Mouse (Mus musculus) brain, embryonic 14.5 days (tissue): ENCODE results near the gene 4930544D05Rik.
"Not testable (repeated sequence)": the region's sequence is repeated elsewhere in the genome, so short reads cannot be mapped to it uniquely, and the experiment has no call there.

Experiments
- CTCF ChIP-seq: fragments of 200-500 bp; IDR thresholded peaks from 2 replicates; pipeline ENCODE4 v1.5.1; 2012; ENCODE audit warnings: inconsistent platforms, mild to moderate bottlenecking, moderate library complexity, borderline replicate concordance; ENCODE audit not compliant: insufficient read depth, insufficient read length; ENCODE audit errors: extremely low read depth
- POLR2A ChIP-seq: fragments of 200-500 bp; IDR thresholded peaks from 2 replicates; pipeline ENCODE4 v1.6.1; 2012; ENCODE audit warnings: mild to moderate bottlenecking, inconsistent platforms, borderline replicate concordance; ENCODE audit not compliant: poor library complexity, insufficient read depth, insufficient read length, severe bottlenecking; ENCODE audit errors: extremely low read depth

DNA sequence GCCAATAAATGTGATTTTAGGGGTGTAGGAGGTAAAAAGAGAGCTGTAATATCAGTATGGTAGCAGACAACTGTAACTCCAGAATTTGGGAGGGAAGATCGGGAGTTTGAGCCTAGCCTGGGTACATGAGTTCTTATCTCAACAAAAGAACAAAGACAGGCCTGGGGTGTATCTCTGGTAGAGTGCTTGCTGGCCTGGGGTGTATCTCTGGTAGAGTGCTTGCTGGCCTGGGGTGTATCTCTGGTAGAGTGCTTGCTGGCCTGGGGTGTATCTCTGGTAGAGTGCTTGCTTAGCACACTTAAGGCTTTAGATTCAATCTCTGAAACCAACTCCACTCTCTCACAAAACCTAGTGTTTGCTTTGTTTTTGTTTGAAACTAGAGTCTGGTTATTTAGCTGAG is 45.0 kb upstream of the 4930544D05Rik start:
- TF ChIP-seq POLR2A, CTCF: not testable (repeated sequence)
